Mouse (Mus musculus) urinary bladder, postnatal 25 days (tissue): ENCODE data around the gene Trpm6.

Source experiments
- DNase-seq: peaks from one replicate; pipeline ENCODE4 v3.0.0; 2022; ENCODE audit warnings: low spot score

Trpm6 gene

GRCm38 (mm10) chr19:18749598-18750339 lies at the start of gene Trpm6:
Gene Trpm6 (plus strand): TSS chr19:18749983.
- DNase-seq, result no peak

- DNase-seq, result no peak
Observed at GRCm38 (mm10) chr19:18708101-18708500, 41.7 kb upstream of the Trpm6 start.

- DNase-seq, result no peak
Observed at GRCm38 (mm10) chr19:18710903-18711302, 38.9 kb upstream of the Trpm6 start.

GRCm38 (mm10) chr19:18711589-18711988 lies 38.2 kb upstream of the Trpm6 start:
- no peak for DNase-seq

GRCm38 (mm10) chr19:18712153-18712865 lies 37.5 kb upstream of the Trpm6 start:
- DNase-seq, result no peak

- peak; percentile 98 for DNase-seq
Observed at GRCm38 (mm10) chr19:18712866-18713300, 36.9 kb upstream of the Trpm6 start, which contains the start of gene D030056L22Rik. Gene D030056L22Rik (plus strand): TSS chr19:18713193.

GRCm38 (mm10) chr19:18713357-18713756 lies 36.4 kb upstream of the Trpm6 start:
- peak; percentile 42 for DNase-seq

- DNase-seq, result peak; percentile 60
Observed at GRCm38 (mm10) chr19:18716374-18716773, 33.4 kb upstream of the Trpm6 start.

GRCm38 (mm10) chr19:18720337-18720736 lies 29.4 kb upstream of the Trpm6 start:
- no peak for DNase-seq

- no peak for DNase-seq
Observed at GRCm38 (mm10) chr19:18725186-18725585, 24.6 kb upstream of the Trpm6 start.

- DNase-seq, result no peak
Observed at GRCm38 (mm10) chr19:18730255-18730654, 19.5 kb upstream of the Trpm6 start.

- DNase-seq, result no peak
Observed at GRCm38 (mm10) chr19:18731077-18731476, 18.7 kb upstream of the Trpm6 start.

GRCm38 (mm10) chr19:18735901-18736300 lies 13.9 kb upstream of the Trpm6 start:
- no peak for DNase-seq

- no peak for DNase-seq
Observed at GRCm38 (mm10) chr19:18739146-18739545, 10.6 kb upstream of the Trpm6 start.

GRCm38 (mm10) chr19:18743946-18744345 lies 5.8 kb upstream of the Trpm6 start:
- no peak for DNase-seq

- no peak for DNase-seq
Observed at GRCm38 (mm10) chr19:18746576-18747340, 3.0 kb upstream of the Trpm6 start.

GRCm38 (mm10) chr19:18747379-18747778 lies 2.4 kb upstream of the Trpm6 start:
- no peak for DNase-seq

- no peak for DNase-seq
Observed at GRCm38 (mm10) chr19:18757191-18757590, 7.4 kb downstream of the Trpm6 start.

- no peak for DNase-seq
Observed at GRCm38 (mm10) chr19:18757706-18758105, 7.9 kb downstream of the Trpm6 start.

GRCm38 (mm10) chr19:18758269-18758668 lies 8.5 kb downstream of the Trpm6 start:
- DNase-seq, result no peak

GRCm38 (mm10) chr19:18758916-18759315 lies 9.1 kb downstream of the Trpm6 start:
- no peak for DNase-seq

- DNase-seq, result no peak
Observed at GRCm38 (mm10) chr19:18766399-18766798, 16.6 kb downstream of the Trpm6 start.

GRCm38 (mm10) chr19:18771048-18771447 lies 21.3 kb downstream of the Trpm6 start:
- DNase-seq, result no peak
